ENCODE assay signal across 7 mouse cellular contexts in the genomic region with DNA sequence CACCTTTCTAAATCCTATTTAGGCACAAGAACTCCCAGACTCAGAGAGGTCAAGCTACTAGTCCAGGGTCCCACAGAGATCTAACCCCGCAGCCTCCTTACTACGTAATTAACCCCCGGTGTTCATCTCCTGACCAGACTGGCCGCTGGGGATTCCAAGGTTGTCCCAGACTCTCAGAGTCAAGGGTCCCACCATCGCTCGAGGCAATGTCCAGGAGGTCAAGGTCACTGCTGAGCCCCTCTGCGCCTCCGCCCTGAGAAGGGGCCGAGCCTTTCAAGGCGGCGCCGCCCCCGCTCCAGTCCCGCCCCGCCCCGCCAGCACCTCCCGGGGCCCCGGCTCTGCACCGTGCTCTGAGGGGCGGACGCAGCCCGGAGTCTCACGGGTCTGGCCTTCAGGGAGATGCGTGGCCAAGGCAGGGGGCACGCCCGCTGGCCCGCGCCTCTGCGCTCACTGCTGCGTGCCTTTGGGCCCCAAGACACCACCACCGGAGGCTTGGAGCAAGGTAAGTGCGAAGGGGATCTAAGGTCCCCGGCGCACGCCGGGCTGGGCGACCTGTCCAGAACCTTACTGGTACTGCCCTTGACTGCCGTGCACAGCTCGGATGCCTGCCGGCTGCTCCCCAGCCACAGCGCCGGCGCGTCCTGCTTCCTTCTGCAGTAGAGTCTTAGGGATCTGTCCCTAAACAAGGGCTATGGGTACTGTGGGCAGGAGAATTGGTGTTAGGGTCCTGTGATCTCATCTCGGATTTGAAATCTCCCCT. TPM values are rescaled to one million over a fixed set of nuclear protein-coding genes. Genes with fewer than 3 reads are reported as not detected.
DNase-seq lines count a peak whose midpoint lies in the region; ATAC-seq and TF ChIP-seq lines count a peak whose summit lies in the region.

A gene (plus strand): TSS at position 175 of the 760 bp plus-strand sequence.

- H3K4me3 ChIP-seq in lung, embryonic 14.5 days (ENCODE audit: low read depth, low read length), result peak within 1 kb of the TSS; percentile 37
- peak within 1 kb of the TSS; percentile 46 for H3K4me3 ChIP-seq in forebrain, embryonic 16.5 days (replicated peaks; ENCODE audit: low read length)
- peak within 1 kb of the TSS; percentile 51 for H3K4me3 ChIP-seq in neural tube, embryonic 15.5 days (replicated peaks)

- peak within 1 kb of the TSS; percentile 32 for H3K9ac ChIP-seq in lung, embryonic 14.5 days
- peak within 1 kb of the TSS; percentile 61 for H3K9ac ChIP-seq in forebrain, embryonic 16.5 days (replicated peaks; ENCODE audit: low read depth, low read length)
- peak within 1 kb of the TSS; percentile 60 for H3K9ac ChIP-seq in neural tube, embryonic 15.5 days (replicated peaks)

- no peaks in the 10 kb centered on the region for H3K36me3 ChIP-seq in lung, embryonic 14.5 days (ENCODE audit: insufficient read depth)
- H3K36me3 ChIP-seq in forebrain, embryonic 16.5 days (ENCODE audit: control insufficient read depth, insufficient read depth), result no peaks in the 10 kb centered on the region
- no peaks in the 10 kb centered on the region for H3K36me3 ChIP-seq in neural tube, embryonic 15.5 days

- WGBS in lung, embryonic 14.5 days, result 1% methylated on average over 45 of the region's 45 CpGs
- 2% methylated on average over 39 of the region's 45 CpGs for WGBS in forebrain, embryonic 16.5 days
- 1% methylated on average over 45 of the region's 45 CpGs for WGBS in neural tube, embryonic 15.5 days

- intact Hi-C loops in left cerebral cortex, postnatal 36 days (cut with DNase I), result no loop called here

- peak within 1 kb of the TSS; percentile 76 for H3K4me2 ChIP-seq in lung, embryonic 14.5 days
- H3K4me2 ChIP-seq in forebrain, embryonic 16.5 days (ENCODE audit: low read length), result peak within 1 kb of the TSS; percentile 90
- H3K4me2 ChIP-seq in neural tube, embryonic 15.5 days, result peak within 1 kb of the TSS; percentile 99

- peaks cover 18% of the 10 kb centered on the region for H3K27me3 ChIP-seq in lung, embryonic 14.5 days (ENCODE audit: insufficient read depth, low read length)
- H3K27me3 ChIP-seq in forebrain, embryonic 16.5 days (replicated peaks; ENCODE audit: control insufficient read depth, insufficient read depth, low read length), result peaks cover 14% of the 10 kb centered on the region
- peaks cover 17% of the 10 kb centered on the region for H3K27me3 ChIP-seq in neural tube, embryonic 15.5 days (replicated peaks)

- peaks cover 7% of the 10 kb centered on the region; the same call in 1 of the 2 replicates for H3K4me1 ChIP-seq in lung, embryonic 14.5 days (ENCODE audit: insufficient read depth)
- H3K4me1 ChIP-seq in forebrain, embryonic 16.5 days (replicated peaks; ENCODE audit: control insufficient read depth, insufficient read depth, low read length), result peaks cover 11% of the 10 kb centered on the region
- peaks cover 8% of the 10 kb centered on the region for H3K4me1 ChIP-seq in neural tube, embryonic 15.5 days

- peak; percentile 18 for DNase-seq in lung, embryonic 14.5 days
- no peak for DNase-seq in lung, postnatal 25 days (ENCODE audit: low spot score)
- DNase-seq in cerebellum, postnatal 14 days, result peak; percentile 57 to 58
- DNase-seq in left cerebral cortex, postnatal 36 days (ENCODE audit: low spot score in 2 of 2), result peak; percentile 12 to 37

- no peaks in the 10 kb centered on the region for H3K9me3 ChIP-seq in lung, embryonic 14.5 days (ENCODE audit: low read depth, low read length)
- no peaks in the 10 kb centered on the region for H3K9me3 ChIP-seq in forebrain, embryonic 16.5 days (ENCODE audit: control insufficient read depth, low read length)
- H3K9me3 ChIP-seq in neural tube, embryonic 15.5 days (replicated peaks), result no peaks in the 10 kb centered on the region

- ATAC-seq in lung, embryonic 14.5 days (ENCODE audit: insufficient read depth), result peak; percentile 78
- peak; percentile 52 for ATAC-seq in forebrain, embryonic 16.5 days
- ATAC-seq in neural tube, embryonic 15.5 days (ENCODE audit: low FRiP score), result peak; percentile 56
- no peak for ATAC-seq in inflammation-experienced regulatory T-cells, adult 6 months

- H3K27ac ChIP-seq in lung, embryonic 14.5 days (ENCODE audit: low read depth), result no peak within 1 kb of the TSS
- H3K27ac ChIP-seq in forebrain, embryonic 16.5 days (ENCODE audit: low read length), result no peak within 1 kb of the TSS
- H3K27ac ChIP-seq in neural tube, embryonic 15.5 days (replicated peaks), result no peak within 1 kb of the TSS

- TF ChIP-seq CTCF in lung, embryonic 14.5 days (IDR thresholded peaks at IDR 0.05; ENCODE audit: low read depth), result no peak

RNA-seq across cellular contexts. Expression of the gene that starts here (rescaled TPM):
- polyA plus RNA-seq in lung, embryonic 14.5 days (2014; fragmentation: Nextera tagmentation; extraction: Ambion mirVana), result 0.33 and 0.39 TPM in 2 replicates
- polyA plus RNA-seq in forebrain, embryonic 16.5 days (2015; fragmentation: Nextera tagmentation; extraction: Ambion mirVana), result 59.8 and 71.8 TPM in 2 replicates
- 100 to 1,000 TPM; 163 to 164 TPM for total RNA-seq in left cerebral cortex, postnatal 36 days (2021)
- 47.1 and 57.2 TPM in 2 replicates for polyA plus RNA-seq in neural tube, embryonic 15.5 days (2015; fragmentation: Nextera tagmentation; extraction: Ambion mirVana)
- polyA plus RNA-seq in inflammation-experienced regulatory T-cells, adult 6 months (2017; shearing (Covaris generic)), result under 1 TPM in 2 of 3 experiments, not detected in 1; 0.11 to 0.40 TPM

Comparison
In these comparisons a context has a peak if more than half of its experiments do, and no peak if none do; other contexts are left out.
1. RNA of the gene that starts here (polyA plus RNA-seq): 59.8 to 71.8 TPM in forebrain, embryonic 16.5 days and 47.1 to 57.2 TPM in neural tube, embryonic 15.5 days; 0.33 to 0.39 TPM in lung, embryonic 14.5 days and 0.11 to 0.40 TPM in inflammation-experienced regulatory T-cells, adult 6 months; every median in the first group is over 10 times any median in the second.
2. Peak in DNase-seq, ATAC-seq, H3K4me3 ChIP-seq, H3K9ac ChIP-seq and H3K4me2 ChIP-seq in lung, embryonic 14.5 days; RNA of the gene not detected or under 1 TPM.
3. Peak in every context shown above with its lines, with median percentiles within 50 percentile points of each other: H3K4me2 ChIP-seq, H3K4me3 ChIP-seq and H3K9ac ChIP-seq.